In the genomic region with DNA sequence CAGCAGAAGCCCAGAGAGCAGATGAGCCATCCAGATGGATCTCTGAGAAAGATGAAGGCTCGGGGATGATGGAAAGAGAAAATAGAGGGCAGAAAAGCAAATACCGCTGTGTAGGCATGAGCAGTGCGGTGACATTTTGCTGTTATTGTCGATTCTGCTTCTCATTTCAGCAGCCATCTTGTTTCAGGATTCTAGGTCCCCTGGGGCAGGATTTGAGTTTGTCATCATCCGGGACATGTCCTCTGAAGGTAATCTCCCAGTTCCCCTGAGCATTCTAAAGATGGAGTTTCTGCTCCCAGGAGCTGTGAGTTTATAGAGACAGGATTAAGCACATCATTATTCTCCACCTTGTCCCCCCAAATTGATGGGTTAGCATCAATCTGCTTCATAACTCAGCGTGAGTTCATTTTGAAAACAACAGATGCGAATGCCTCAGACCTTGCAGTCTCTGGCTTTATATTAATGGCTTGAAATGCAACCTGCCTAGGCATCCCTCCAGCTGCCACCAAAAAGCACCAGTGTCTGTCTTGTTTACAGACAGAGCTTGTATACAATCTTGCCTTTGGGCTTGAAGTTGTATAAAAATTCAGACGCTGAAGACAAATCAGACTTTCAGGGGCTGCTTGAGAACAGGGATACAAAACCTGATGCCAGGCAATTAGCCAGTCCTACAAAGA, we compare ENCODE assay signal across 25 mouse cellular contexts.
A peak's percentile ranks its signal among the peaks of the same experiment; 100 is the strongest.
DNase-seq lines count a peak whose midpoint lies in the region; ATAC-seq and TF ChIP-seq lines count a peak whose summit lies in the region.
"Had no signal": no experiment of that assay in that cellular context is flagged by ENCODE, and none has a peak within 500 bp of the region (broad histone marks: within the 10 kb centered on the region; RNA-seq: fewer than 3 reads in every experiment).

No protein-coding gene starts in this region.

- H3K9ac ChIP-seq in hindbrain, embryonic 15.5 days: no peak overlapping the region
- H3K9ac ChIP-seq in hindbrain, embryonic 12.5 days: no peak overlapping the region
- H3K9ac ChIP-seq: embryonic facial prominence, embryonic 15.5 days; heart, embryonic 15.5 days; intestine, embryonic 15.5 days had no signal

- no peaks in the 10 kb centered on the region for H3K9me3 ChIP-seq in hindbrain, embryonic 15.5 days
- no peaks in the 10 kb centered on the region for H3K9me3 ChIP-seq in hindbrain, embryonic 12.5 days (replicated peaks)
- H3K9me3 ChIP-seq in limb, embryonic 10.5 days (replicated peaks): no peaks in the 10 kb centered on the region
- H3K9me3 ChIP-seq: embryonic facial prominence, embryonic 15.5 days; forebrain, embryonic 10.5 days; heart, embryonic 15.5 days; intestine, embryonic 15.5 days had no signal

- no peak overlapping the region for H3K4me3 ChIP-seq in hindbrain, embryonic 15.5 days
- H3K4me3 ChIP-seq in hindbrain, embryonic 12.5 days: no peak overlapping the region
- no peak overlapping the region for H3K4me3 ChIP-seq in layer of hippocampus, adult 2 months
- H3K4me3 ChIP-seq in limb, embryonic 10.5 days: no peak overlapping the region
- H3K4me3 ChIP-seq: embryonic facial prominence, embryonic 15.5 days; erythroblast, embryonic 14.5 days; forebrain, embryonic 10.5 days; gastrocnemius, adult 2 months; heart, embryonic 15.5 days; intestine, embryonic 15.5 days had no signal

- no peak overlapping the region for H3K4me2 ChIP-seq in hindbrain, embryonic 15.5 days
- H3K4me2 ChIP-seq in hindbrain, embryonic 12.5 days (replicated peaks): no peak overlapping the region
- H3K4me2 ChIP-seq: embryonic facial prominence, embryonic 15.5 days; heart, embryonic 15.5 days; intestine, embryonic 15.5 days had no signal

- no peaks in the 10 kb centered on the region for H3K27me3 ChIP-seq in hindbrain, embryonic 15.5 days
- no peaks in the 10 kb centered on the region for H3K27me3 ChIP-seq in hindbrain, embryonic 12.5 days
- H3K27me3 ChIP-seq in limb, embryonic 10.5 days (ENCODE audit: low read depth, poor library complexity, severe bottlenecking): no peaks in the 10 kb centered on the region
- H3K27me3 ChIP-seq: embryonic facial prominence, embryonic 15.5 days; heart, embryonic 15.5 days; intestine, embryonic 15.5 days had no signal

- 0 out of 2 replicates have a peak overlapping the region, but pooled peaks have one; percentile 15 for H3K27ac ChIP-seq in hindbrain, embryonic 15.5 days (replicated peaks)
- H3K27ac ChIP-seq in hindbrain, embryonic 12.5 days: no peak overlapping the region
- H3K27ac ChIP-seq in layer of hippocampus, adult 2 months: peak overlapping the region; percentile 36; the same call in 1 of the 2 replicates
- H3K27ac ChIP-seq in limb, embryonic 10.5 days: no peak overlapping the region
- H3K27ac ChIP-seq: embryonic facial prominence, embryonic 15.5 days; forebrain, embryonic 10.5 days; gastrocnemius, adult 2 months; heart, embryonic 15.5 days; intestine, embryonic 15.5 days had no signal

- no peak for ATAC-seq in hindbrain, embryonic 15.5 days (ENCODE audit: low FRiP score, low read depth)
- no peak for ATAC-seq in hindbrain, embryonic 12.5 days (ENCODE audit: low FRiP score)
- ATAC-seq: CD4-positive, CD25-positive, alpha-beta regulatory T cell, adult 4 months; forebrain, embryonic 14.5 days; intestine, embryonic 15.5 days had no signal

- peak in 1 of 2 experiments; percentile 8 for DNase-seq in layer of hippocampus, adult 2 months (ENCODE audit: low spot score in 2 of 2)
- no peak for DNase-seq in layer of hippocampus, postnatal 10 days (ENCODE audit: low spot score in 2 of 2)
- peak; percentile 1 for DNase-seq in A20 (ENCODE audit: low read depth, low spot score)
- peak; percentile 12 for DNase-seq in limb, embryonic 10.5 days (ENCODE audit: low spot score)
- DNase-seq in lung, postnatal 14 days: no peak
- DNase-seq in thymus, postnatal 25 days: no peak
- DNase-seq: adrenal gland, adult 8-10 months; adrenal gland, postnatal 36 days; cerebellum, adult 11 months; cerebellum, adult 8-10 months; cerebellum, postnatal 14 days; embryo, embryonic 11 days; gastrocnemius, adult 2 months; gastrocnemius, postnatal 25 days; heart, postnatal 14 days had no signal

- no peaks in the 10 kb centered on the region for H3K4me1 ChIP-seq in hindbrain, embryonic 15.5 days (replicated peaks)
- no peaks in the 10 kb centered on the region for H3K4me1 ChIP-seq in hindbrain, embryonic 12.5 days
- no peaks in the 10 kb centered on the region for H3K4me1 ChIP-seq in limb, embryonic 10.5 days
- H3K4me1 ChIP-seq: embryonic facial prominence, embryonic 15.5 days; intestine, embryonic 15.5 days had no signal

- H3K36me3 ChIP-seq in hindbrain, embryonic 15.5 days: no peaks in the 10 kb centered on the region
- H3K36me3 ChIP-seq in hindbrain, embryonic 12.5 days: no peaks in the 10 kb centered on the region
- H3K36me3 ChIP-seq in limb, embryonic 10.5 days: no peaks in the 10 kb centered on the region
- H3K36me3 ChIP-seq: embryonic facial prominence, embryonic 15.5 days; forebrain, embryonic 10.5 days; G1E; heart, embryonic 15.5 days; intestine, embryonic 15.5 days had no signal

- 71% methylated on average over 8 of the region's 8 CpGs for WGBS in hindbrain, embryonic 15.5 days
- WGBS in hindbrain, embryonic 12.5 days: 81% methylated on average over 8 of the region's 8 CpGs
- 88% methylated on average over 8 of the region's 8 CpGs for WGBS in limb, embryonic 10.5 days

- no peak for TF ChIP-seq CTCF in layer of hippocampus, adult 2 months (conservative IDR thresholded peaks at IDR 0.05)

Comparison
In these comparisons a context has a peak if more than half of its experiments do, and no peak if none do; other contexts are left out.
1. H3K27ac ChIP-seq: peak in hindbrain, embryonic 15.5 days (single experiment) and layer of hippocampus, adult 2 months (single experiment); none in hindbrain, embryonic 12.5 days (single experiment) and limb, embryonic 10.5 days (single experiment).
2. DNase-seq: peak in A20 (single experiment) and limb, embryonic 10.5 days (single experiment); none in layer of hippocampus, postnatal 10 days (0 of 2), lung, postnatal 14 days (single experiment) and thymus, postnatal 25 days (single experiment).